In genomic region chr12:8207978-8208403, GRCm38 (mm10) we compare ENCODE assay signal across 8 mouse cellular contexts. TPM values are rescaled to one million over a fixed set of nuclear protein-coding genes. Genes with fewer than 3 reads are reported as not detected.
DNase-seq lines count a peak whose midpoint lies in the region; ATAC-seq and TF ChIP-seq lines count a peak whose summit lies in the region.

Ldah (plus strand) TSS chr12:8208107.

- under 1% methylated on average over 34 of the region's 34 CpGs for WGBS in heart, embryonic 10.5 days
- WGBS in kidney, embryonic 15.5 days: under 1% methylated on average over 34 of the region's 34 CpGs

- peaks cover 2% of the 10 kb centered on the region for H3K4me1 ChIP-seq in bone marrow macrophage, adult 2 months (ENCODE audit: control insufficient read depth, insufficient read depth, low read length)
- no peaks in the 10 kb centered on the region for H3K4me1 ChIP-seq in embryonic fibroblast, embryonic 13.5 days (ENCODE audit: control insufficient read depth, insufficient read depth, low read length)
- H3K4me1 ChIP-seq in heart, embryonic 10.5 days: no peaks in the 10 kb centered on the region
- H3K4me1 ChIP-seq in kidney, embryonic 15.5 days: peaks cover 2% of the 10 kb centered on the region; the same call in 1 of the 2 replicates

- peak; percentile 99 for ATAC-seq in kidney, embryonic 15.5 days (replicated peaks; ENCODE audit: low FRiP score)
- ATAC-seq in monocyte, adult 5-6 weeks (replicated peaks; ENCODE audit: insufficient number of reproducible peaks, low FRiP score, low TSS enrichment, poor library complexity, severe bottlenecking): peak; percentile 96

- peak within 1 kb of the TSS; percentile 96 for H3K4me3 ChIP-seq in bone marrow macrophage, adult 2 months (ENCODE audit: insufficient read depth, low read length)
- peak within 1 kb of the TSS; percentile 68 for H3K4me3 ChIP-seq in embryonic fibroblast, embryonic 13.5 days (ENCODE audit: insufficient read depth, low read length)
- peak within 1 kb of the TSS; percentile 87 for H3K4me3 ChIP-seq in heart, embryonic 10.5 days
- H3K4me3 ChIP-seq in kidney, embryonic 15.5 days (replicated peaks): peak within 1 kb of the TSS; percentile 69

- DNase-seq in 416B (ENCODE audit: low read depth): peak; percentile 89
- DNase-seq in heart, embryonic 10.5 days (ENCODE audit: low spot score): peak; percentile 94
- DNase-seq in liver: peak; percentile 87
- DNase-seq in spleen, postnatal 4 days (ENCODE audit: low spot score in 2 of 2): peak; percentile 85 to 93

- H3K36me3 ChIP-seq in heart, embryonic 10.5 days: peaks cover 3% of the 10 kb centered on the region; the same call in 1 of the 2 replicates
- 0 out of 2 replicates have a peak, but pooled peaks cover 3% of the 10 kb centered on the region for H3K36me3 ChIP-seq in kidney, embryonic 15.5 days

- peak within 1 kb of the TSS; percentile 61 for H3K9ac ChIP-seq in kidney, embryonic 15.5 days

- peak within 1 kb of the TSS; percentile 70 for H3K4me2 ChIP-seq in kidney, embryonic 15.5 days

- no peaks in the 10 kb centered on the region for H3K9me3 ChIP-seq in heart, embryonic 10.5 days
- H3K9me3 ChIP-seq in kidney, embryonic 15.5 days (replicated peaks): 0 out of 2 replicates have a peak, but pooled peaks cover 4% of the 10 kb centered on the region

- H3K27ac ChIP-seq in bone marrow macrophage, adult 2 months (ENCODE audit: insufficient read depth, low read depth, low read length): peak within 1 kb of the TSS; percentile 24; the same call in 1 of the 2 replicates
- no peak within 1 kb of the TSS for H3K27ac ChIP-seq in embryonic fibroblast, embryonic 13.5 days (ENCODE audit: insufficient read depth, low read length)
- H3K27ac ChIP-seq in heart, embryonic 10.5 days: peak within 1 kb of the TSS; percentile 93
- peak within 1 kb of the TSS; percentile 11; the same call in 1 of the 2 replicates for H3K27ac ChIP-seq in kidney, embryonic 15.5 days

- H3K27me3 ChIP-seq in heart, embryonic 10.5 days (ENCODE audit: insufficient read depth, poor library complexity, severe bottlenecking): no peaks in the 10 kb centered on the region
- H3K27me3 ChIP-seq in kidney, embryonic 15.5 days: 0 out of 2 replicates have a peak, but pooled peaks cover 3% of the 10 kb centered on the region

- no peak for TF ChIP-seq CTCF in bone marrow macrophage, adult 2 months (IDR thresholded peaks at IDR 0.05; ENCODE audit: low read depth, low read length)
- TF ChIP-seq CTCF in embryonic fibroblast, embryonic 13.5 days (IDR thresholded peaks at IDR 0.05; ENCODE audit: borderline replicate concordance, insufficient read depth, low read length): no peak

- TF ChIP-seq POLR2A in bone marrow macrophage, adult 2 months (IDR thresholded peaks at IDR 0.05; ENCODE audit: borderline replicate concordance, low read depth, low read length): no peak
- TF ChIP-seq POLR2A in embryonic fibroblast, embryonic 13.5 days (IDR thresholded peaks at IDR 0.05; ENCODE audit: low read depth, low read length): no peak; the same call in none of the 2 replicates

RNA-seq across cellular contexts. Expression of gene Ldah, which starts in this region (rescaled TPM):
- 47.2 and 47.9 TPM in 2 replicates for polyA plus RNA-seq in bone marrow macrophage, adult 2 months (2012; ENCODE audit: insufficient read depth, insufficient read length, missing spikeins)
- polyA plus RNA-seq in embryonic fibroblast, embryonic 13.5 days (2011; ENCODE audit: insufficient read length, low read depth, missing spikeins): 55.2 and 71.1 TPM in 2 replicates
- polyA plus RNA-seq in heart, embryonic 10.5 days (2016; fragmentation: Nextera tagmentation; extraction: Ambion mirVana): 60.2 and 63.4 TPM in 2 replicates
- polyA plus RNA-seq in kidney, embryonic 15.5 days (2015; fragmentation: Nextera tagmentation; extraction: Ambion mirVana): 60.4 and 65.0 TPM in 2 replicates
- 29.8 to 43.5 TPM (median 36.6 TPM) in 3 replicates for total RNA-seq in monocyte, adult 5-6 weeks (2017)
